Mouse (Mus musculus) hindbrain, embryonic 13.5 days (tissue): Measurements from ENCODE around the gene Stx11. TPM values are rescaled to one million over a fixed set of nuclear protein-coding genes. Genes with fewer than 3 reads are reported as not detected.
"Not testable (repeated sequence)": the region's sequence is repeated elsewhere in the genome, so short reads cannot be mapped to it uniquely, and the experiment has no call there.

Experiments used
- ATAC-seq: fragments of 200-750 bp; cut with Nextera tagmentation; 2 replicates; pipeline ENCODE4 v1.8.0; 2017; ENCODE audit warnings: moderate TSS enrichment; ENCODE audit not compliant: low FRiP score
- H3K27ac ChIP-seq: fragments of 300-500 bp; sonication (generic); 2 replicates; pipeline ENCODE4 v1.5.1; 2015; ENCODE audit warnings: inconsistent platforms, mild to moderate bottlenecking, moderate library complexity
- H3K27me3 ChIP-seq: fragments of 300-500 bp; sonication (generic); 2 replicates; pipeline ENCODE4 v1.6.1; 2015; ENCODE audit warnings: mild to moderate bottlenecking, inconsistent platforms
- H3K36me3 ChIP-seq: fragments of 300-500 bp; sonication (generic); 2 replicates; pipeline ENCODE4 v1.6.1; 2015; ENCODE audit warnings: mild to moderate bottlenecking, inconsistent platforms
- H3K4me1 ChIP-seq: fragments of 300-500 bp; sonication (generic); replicated peaks from 2 replicates; pipeline ENCODE4 v1.6.1; 2015; ENCODE audit warnings: inconsistent platforms
- H3K4me2 ChIP-seq: fragments of 300-500 bp; sonication (generic); 2 replicates; pipeline ENCODE4 v1.6.1; 2015; ENCODE audit warnings: inconsistent platforms, mild to moderate bottlenecking, moderate library complexity
- H3K4me3 ChIP-seq: fragments of 300-500 bp; sonication (generic); 2 replicates; pipeline ENCODE4 v1.5.1; 2015; ENCODE audit warnings: mild to moderate bottlenecking, inconsistent platforms
- H3K9ac ChIP-seq: fragments of 300-500 bp; sonication (generic); 2 replicates; pipeline ENCODE4 v1.6.1; 2015; ENCODE audit warnings: mild to moderate bottlenecking, inconsistent platforms
- H3K9me3 ChIP-seq: fragments of 300-500 bp; sonication (generic); 2 replicates; pipeline ENCODE4 v1.6.1; 2016; ENCODE audit warnings: inconsistent platforms
- WGBS: fragments of 180-500 bp; shearing (Covaris S2); methylation state at CpG from one replicate; pipeline ENCODE4 v1.1.7; 2015; 5-methylcytosine and 5-hydroxymethylcytosine counted together
- polyA plus RNA-seq: library from polyadenylated mRNA; unstranded; fragments of >200 nt; fragmentation: Nextera tagmentation; extraction: Ambion mirVana; gene quantifications from 2 replicates; pipeline ENCODE4 v1.2.1, GENCODE M21; 2015

Stx11 gene
- polyA plus RNA-seq, 1 experiment from 2014 or later, result 1.2 TPM

GRCm38 (mm10) chr10:12981071-12981470 lies 17.0 kb upstream of the Stx11 start:
- Histone ChIP-seq H3K9me3 (no peaks in the 10 kb centered on the region), H3K4me3 (no peak overlapping the region), H3K27me3 (no peaks in the 10 kb centered on the region), H3K9ac (no peak overlapping the region), H3K36me3 (no peaks in the 10 kb centered on the region), H3K4me2 (no peak overlapping the region), H3K4me1 (no peaks in the 10 kb centered on the region), H3K27ac (no peak overlapping the region)
- no peak for ATAC-seq
- 77% methylated on average over 7 of the region's 7 CpGs for WGBS

- Histone ChIP-seq H3K27ac (no peak overlapping the region), H3K4me1 (no peaks in the 10 kb centered on the region), H3K36me3 (no peaks in the 10 kb centered on the region), H3K4me2 (no peak overlapping the region), H3K4me3 (no peak overlapping the region), H3K27me3 (no peaks in the 10 kb centered on the region), H3K9me3 (no peaks in the 10 kb centered on the region), H3K9ac (no peak overlapping the region)
- WGBS, result 72% methylated on average over 9 of the region's 9 CpGs
- no peak for ATAC-seq
These were observed 13.7 kb upstream of the Stx11 start for GRCm38 (mm10) chr10:12977787-12978212.

GRCm38 (mm10) chr10:12976552-12976951 lies 12.5 kb upstream of the Stx11 start:
- no peak overlapping the region for H3K9ac ChIP-seq
- 94% methylated on average over 7 of the region's 7 CpGs for WGBS
- H3K27me3 ChIP-seq, result no peaks in the 10 kb centered on the region
- ATAC-seq, result no peak
- H3K9me3 ChIP-seq, result no peaks in the 10 kb centered on the region
- no peaks in the 10 kb centered on the region for H3K4me1 ChIP-seq
- H3K27ac ChIP-seq, result no peak overlapping the region
- H3K4me3 ChIP-seq, result no peak overlapping the region
- no peaks in the 10 kb centered on the region for H3K36me3 ChIP-seq
- no peak overlapping the region for H3K4me2 ChIP-seq

- Histone ChIP-seq H3K27ac (no peak overlapping the region), H3K27me3 (no peaks in the 10 kb centered on the region), H3K9me3 (no peaks in the 10 kb centered on the region), H3K9ac (no peak overlapping the region), H3K4me3 (no peak overlapping the region), H3K4me2 (no peak overlapping the region), H3K36me3 (no peaks in the 10 kb centered on the region), H3K4me1 (no peaks in the 10 kb centered on the region)
- WGBS, result 91% methylated on average over 7 of the region's 7 CpGs
- ATAC-seq, result no peak
These were observed 11.9 kb upstream of the Stx11 start for GRCm38 (mm10) chr10:12975957-12976356.

- no peak for ATAC-seq
- H3K9ac ChIP-seq, result no peak overlapping the region
- no peak overlapping the region for H3K27ac ChIP-seq
- no peaks in the 10 kb centered on the region for H3K9me3 ChIP-seq
- H3K4me2 ChIP-seq, result no peak overlapping the region
- no peak overlapping the region for H3K4me3 ChIP-seq
- no peaks in the 10 kb centered on the region for H3K27me3 ChIP-seq
- no peaks in the 10 kb centered on the region for H3K36me3 ChIP-seq
- 95% methylated on average over 3 of the region's 3 CpGs for WGBS
- no peaks in the 10 kb centered on the region for H3K4me1 ChIP-seq
These were observed 11.4 kb upstream of the Stx11 start for GRCm38 (mm10) chr10:12975461-12975860.

GRCm38 (mm10) chr10:12974572-12974971 lies 10.5 kb upstream of the Stx11 start:
- no peak overlapping the region for H3K4me2 ChIP-seq
- H3K27me3 ChIP-seq, result no peaks in the 10 kb centered on the region
- no peak overlapping the region for H3K9ac ChIP-seq
- H3K36me3 ChIP-seq, result no peaks in the 10 kb centered on the region
- no peaks in the 10 kb centered on the region for H3K4me1 ChIP-seq
- H3K9me3 ChIP-seq, result no peaks in the 10 kb centered on the region
- H3K27ac ChIP-seq, result no peak overlapping the region
- no peak overlapping the region for H3K4me3 ChIP-seq
- ATAC-seq, result no peak
- 96% methylated on average over 6 of the region's 6 CpGs for WGBS

- no peak overlapping the region for H3K9ac ChIP-seq
- H3K4me1 ChIP-seq, result peaks cover 8% of the 10 kb centered on the region; the same call in 1 of the 2 replicates
- peaks cover 21% of the 10 kb centered on the region for H3K27me3 ChIP-seq
- H3K36me3 ChIP-seq, result no peaks in the 10 kb centered on the region
- H3K9me3 ChIP-seq, result no peaks in the 10 kb centered on the region
- no peak overlapping the region for H3K27ac ChIP-seq
- H3K4me2 ChIP-seq, result no peak overlapping the region
- 86% methylated on average over 5 of the region's 5 CpGs for WGBS
- H3K4me3 ChIP-seq, result no peak overlapping the region
- no peak for ATAC-seq
These were observed 1.6 kb upstream of the Stx11 start for GRCm38 (mm10) chr10:12965669-12966180.

- H3K4me1 ChIP-seq, result peaks cover 8% of the 10 kb centered on the region; the same call in 1 of the 2 replicates
- peak overlapping the region; percentile 96 for H3K4me2 ChIP-seq
- WGBS, result 8% methylated on average over 29 of the region's 29 CpGs
- ATAC-seq, result peak; percentile 53
- H3K9ac ChIP-seq, result peak overlapping the region; percentile 76
- H3K9me3 ChIP-seq, result no peaks in the 10 kb centered on the region
- no peaks in the 10 kb centered on the region for H3K36me3 ChIP-seq
- H3K27me3 ChIP-seq, result peaks cover 21% of the 10 kb centered on the region
- peak overlapping the region; percentile 76 for H3K4me3 ChIP-seq
- H3K27ac ChIP-seq, result no peak overlapping the region
These were observed 543 bp downstream of the Stx11 start for GRCm38 (mm10) chr10:12963362-12964147.

- H3K4me1 ChIP-seq, result peaks cover 8% of the 10 kb centered on the region; the same call in 1 of the 2 replicates
- no peaks in the 10 kb centered on the region for H3K36me3 ChIP-seq
- H3K4me2 ChIP-seq, result no peak overlapping the region
- no peak overlapping the region for H3K9ac ChIP-seq
- H3K27ac ChIP-seq, result no peak overlapping the region
- no peaks in the 10 kb centered on the region for H3K9me3 ChIP-seq
- no peak for ATAC-seq
- peaks cover 21% of the 10 kb centered on the region for H3K27me3 ChIP-seq
- H3K4me3 ChIP-seq, result no peak overlapping the region
These were observed 1.9 kb downstream of the Stx11 start for GRCm38 (mm10) chr10:12962238-12962637.

- no peaks in the 10 kb centered on the region for H3K36me3 ChIP-seq
- peaks cover 8% of the 10 kb centered on the region; the same call in 1 of the 2 replicates for H3K4me1 ChIP-seq
- H3K27me3 ChIP-seq, result peaks cover 21% of the 10 kb centered on the region
- no peaks in the 10 kb centered on the region for H3K9me3 ChIP-seq
- no peak overlapping the region for H3K4me3 ChIP-seq
- H3K27ac ChIP-seq, result no peak overlapping the region
- H3K9ac ChIP-seq, result no peak overlapping the region
- no peak overlapping the region for H3K4me2 ChIP-seq
- no peak for ATAC-seq
- 89% methylated on average over 8 of the region's 8 CpGs for WGBS
These were observed 2.6 kb downstream of the Stx11 start for GRCm38 (mm10) chr10:12961546-12961945.

- H3K27me3 ChIP-seq, result peaks cover 9% of the 10 kb centered on the region
- 78% methylated on average over 4 of the region's 4 CpGs for WGBS
- no peak overlapping the region for H3K27ac ChIP-seq
- no peak overlapping the region for H3K4me2 ChIP-seq
- H3K4me1 ChIP-seq, result no peaks in the 10 kb centered on the region
- no peaks in the 10 kb centered on the region for H3K36me3 ChIP-seq
- no peak overlapping the region for H3K9ac ChIP-seq
- no peak for ATAC-seq
- no peak overlapping the region for H3K4me3 ChIP-seq
- H3K9me3 ChIP-seq, result no peaks in the 10 kb centered on the region
These were observed 6.8 kb downstream of the Stx11 start for GRCm38 (mm10) chr10:12957271-12957670.

GRCm38 (mm10) chr10:12955831-12956230 lies 8.3 kb downstream of the Stx11 start:
- H3K27me3 ChIP-seq, result no peaks in the 10 kb centered on the region
- no peak for ATAC-seq
- WGBS, result 65% methylated on average over 1 of the region's 1 CpGs

GRCm38 (mm10) chr10:12951358-12951757 lies 12.7 kb downstream of the Stx11 start:
- not testable (repeated sequence) for H3K27ac ChIP-seq

More at GRCm38 (mm10) chr10:12955831-12956230, 8.3 kb downstream of the Stx11 start:
- Histone ChIP-seq H3K4me3 (no peak overlapping the region), H3K4me2 (no peak overlapping the region), H3K9ac (no peak overlapping the region), H3K36me3 (no peaks in the 10 kb centered on the region), H3K9me3 (no peaks in the 10 kb centered on the region), H3K27ac (no peak overlapping the region), H3K4me1 (no peaks in the 10 kb centered on the region)

More at GRCm38 (mm10) chr10:12951358-12951757, 12.7 kb downstream of the Stx11 start:
- H3K9ac ChIP-seq, H3K4me1 ChIP-seq, H3K4me2 ChIP-seq, H3K27me3 ChIP-seq, ATAC-seq, H3K36me3 ChIP-seq, H3K4me3 ChIP-seq, H3K9me3 ChIP-seq: not testable (repeated sequence)
- WGBS, result 67% methylated on average over 4 of the region's 4 CpGs
